Mouse (Mus musculus) left cerebral cortex, adult 18-20 months (tissue): ENCODE data around the gene Vwa3a. TPM values are rescaled to one million over a fixed set of nuclear protein-coding genes. Genes with fewer than 3 reads are reported as not detected.
A peak's percentile ranks its signal among the peaks of the same experiment; 100 is the strongest.

Experiments used
- DNase-seq, 2 experiments: peaks; one replicate each; pipeline ENCODE4 v3.0.0; 2021 to 2022; ENCODE audit warnings: low spot score in 2 of 2, mixed read lengths in 1 of 2
- total RNA-seq, 2 experiments: library from RNA; stranded (reverse); gene quantifications; 2 replicates each; pipeline ENCODE4 v1.2.3; 2021

The Vwa3a gene
- total RNA-seq, 2 experiments from 2014 or later, result 12.3 to 14.1 TPM

DNA sequence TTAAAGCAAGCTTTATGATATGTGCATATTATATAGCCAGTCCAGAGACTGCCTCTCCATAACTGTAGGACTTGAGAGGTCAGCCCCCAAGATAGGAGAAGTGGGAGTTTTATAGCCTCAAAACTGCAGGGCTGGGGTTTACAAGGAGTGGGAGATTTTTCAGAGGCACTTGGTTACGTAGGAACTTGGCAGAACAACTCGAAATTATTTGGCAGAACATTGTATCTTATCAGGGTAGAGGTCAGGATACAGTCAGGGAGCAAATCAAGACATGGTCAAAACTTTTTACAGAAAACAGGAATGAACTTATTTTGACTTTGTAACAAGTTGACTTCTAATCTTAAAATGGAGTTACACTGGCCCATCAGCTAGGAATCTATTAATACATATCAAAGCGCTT lies 6.9 kb downstream of the Vwa3a start:
- no peak for DNase-seq

- DNase-seq, result no peak
Observed at GRCm38 (mm10) chr7:120746821-120747220, 7.7 kb downstream of the Vwa3a start.

GRCm38 (mm10) chr7:120748478-120748877 lies 9.4 kb downstream of the Vwa3a start:
- no peak for DNase-seq

- no peak for DNase-seq
Observed at GRCm38 (mm10) chr7:120751330-120751729, 12.2 kb downstream of the Vwa3a start.

DNA sequence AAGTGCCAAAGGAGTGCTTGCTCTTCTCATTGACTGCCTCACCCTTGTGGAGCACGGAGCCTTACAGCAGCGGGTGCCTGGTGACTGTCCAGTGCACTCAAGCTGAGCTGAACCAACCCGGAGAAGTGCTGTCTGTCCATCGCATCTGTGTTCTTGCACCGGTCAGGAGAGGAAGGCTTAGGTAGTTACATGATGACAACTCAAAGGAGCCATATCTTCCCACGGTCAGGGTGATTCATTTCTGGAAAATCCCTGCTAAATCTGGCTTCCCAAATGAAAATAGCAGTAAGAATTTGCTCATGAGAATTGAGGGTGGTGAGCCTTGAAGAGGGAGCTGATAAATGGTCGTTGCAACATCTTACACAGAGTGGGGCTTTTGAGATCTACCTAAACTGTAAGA lies 12.8 kb downstream of the Vwa3a start:
- DNase-seq, result peak; percentile 11 to 18

GRCm38 (mm10) chr7:120754671-120755070 lies 15.6 kb downstream of the Vwa3a start:
- peak; percentile 84 to 89 for DNase-seq

DNA sequence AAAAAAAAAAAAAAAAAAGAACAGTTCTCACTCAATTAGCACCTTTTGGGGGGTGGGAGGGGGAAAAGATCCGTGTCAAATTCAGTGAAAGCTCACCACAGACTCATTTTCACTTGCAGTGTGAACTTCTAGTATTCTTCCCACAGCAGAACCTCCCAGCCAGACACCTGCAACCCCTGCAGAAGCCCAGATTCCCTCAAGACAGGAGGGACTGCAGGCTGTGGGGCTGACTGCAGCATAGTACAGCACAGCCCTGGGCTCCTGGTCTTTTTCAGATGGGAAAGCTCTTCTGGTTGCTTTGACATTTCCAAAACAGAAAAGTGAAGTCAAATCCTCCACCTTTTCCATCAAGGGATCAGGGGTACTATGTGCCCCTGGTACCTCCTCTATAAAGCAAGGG lies 28.3 kb downstream of the Vwa3a start:
- DNase-seq, result no peak

DNA sequence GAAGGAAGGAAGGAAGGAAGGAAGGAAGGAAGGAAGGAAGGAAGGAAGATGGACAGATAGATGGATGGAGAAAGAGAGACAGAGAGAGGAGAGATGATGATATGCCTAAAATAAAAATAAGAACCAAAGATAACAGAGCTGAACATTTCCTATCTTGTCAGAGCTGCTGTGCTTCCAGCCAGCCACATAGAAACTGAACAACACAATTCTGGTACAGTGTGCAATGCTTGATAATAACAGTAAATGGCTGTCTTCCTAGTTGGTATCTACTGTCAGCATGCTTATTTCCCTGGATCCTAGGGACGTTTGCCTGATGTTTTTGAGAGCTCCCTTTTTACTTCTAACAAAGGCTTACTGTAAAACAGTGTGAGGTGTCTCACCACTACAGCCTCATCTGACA lies 32.3 kb downstream of the Vwa3a start:
- DNase-seq, result no peak

DNA sequence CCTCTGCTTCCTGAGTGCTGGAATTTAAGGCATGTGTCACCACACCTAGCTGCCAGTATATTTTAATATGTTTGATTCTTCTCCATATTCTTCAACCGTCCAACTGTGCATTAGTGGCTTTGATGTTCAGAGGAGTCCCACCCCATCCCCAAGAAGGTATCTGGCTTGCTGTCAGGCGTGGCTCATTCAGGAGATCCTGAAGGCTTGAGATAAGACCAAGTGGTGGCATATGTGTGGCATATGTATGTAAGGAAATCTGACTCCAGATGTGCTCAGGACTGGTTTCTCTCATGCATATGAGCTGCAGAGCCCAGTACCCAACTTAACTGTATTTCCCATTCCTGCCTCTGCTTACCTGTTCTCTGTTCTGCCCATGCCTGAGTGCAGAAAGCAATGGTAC lies 38.9 kb downstream of the Vwa3a start:
- no peak for DNase-seq

- no peak for DNase-seq
Observed at GRCm38 (mm10) chr7:120795544-120795943, 56.4 kb downstream of the Vwa3a start.

DNA sequence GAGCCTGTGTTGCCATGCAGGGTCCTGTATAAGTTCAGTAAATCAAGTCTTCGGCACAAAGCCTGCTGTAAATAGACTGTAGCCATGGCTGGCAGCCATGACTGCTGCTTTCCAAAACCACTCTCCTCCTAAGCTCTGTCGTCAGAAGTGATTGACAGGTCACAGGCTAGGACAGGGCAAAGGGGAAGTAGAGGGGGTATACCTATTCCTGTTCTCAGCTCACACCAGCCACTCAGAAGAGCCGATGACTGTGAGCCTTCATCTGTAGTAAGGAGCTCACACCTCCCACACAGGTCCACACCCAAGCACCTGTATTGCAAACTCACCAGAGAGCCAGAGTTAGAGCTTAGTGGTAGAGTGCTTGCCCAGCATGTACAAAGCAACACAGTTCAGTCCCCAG lies 57.3 kb downstream of the Vwa3a start:
- DNase-seq, result no peak

- DNase-seq, result no peak
Observed at GRCm38 (mm10) chr7:120803268-120803667, 64.2 kb downstream of the Vwa3a start.

DNA sequence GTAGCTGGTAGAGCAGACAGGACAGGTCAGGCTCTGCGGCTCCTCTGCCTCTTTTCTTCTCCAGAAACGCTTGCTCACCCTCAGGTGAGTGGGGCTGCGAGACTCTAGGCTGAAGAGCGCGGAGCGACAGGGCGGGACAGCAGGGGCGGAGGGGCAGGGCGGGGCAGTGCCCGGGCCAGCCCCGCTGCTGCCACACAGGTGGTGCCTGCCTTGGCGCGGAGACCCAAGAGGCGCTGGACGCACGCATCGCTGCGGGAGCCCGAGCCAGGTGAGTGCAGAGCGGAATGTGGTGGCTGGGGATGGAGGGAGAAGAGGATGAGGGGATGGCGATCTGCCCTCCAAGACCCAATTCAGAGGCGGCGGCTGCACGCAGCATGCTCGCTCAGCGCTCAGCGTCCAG lies 70.6 kb downstream of the Vwa3a start:
- no peak for DNase-seq

DNA sequence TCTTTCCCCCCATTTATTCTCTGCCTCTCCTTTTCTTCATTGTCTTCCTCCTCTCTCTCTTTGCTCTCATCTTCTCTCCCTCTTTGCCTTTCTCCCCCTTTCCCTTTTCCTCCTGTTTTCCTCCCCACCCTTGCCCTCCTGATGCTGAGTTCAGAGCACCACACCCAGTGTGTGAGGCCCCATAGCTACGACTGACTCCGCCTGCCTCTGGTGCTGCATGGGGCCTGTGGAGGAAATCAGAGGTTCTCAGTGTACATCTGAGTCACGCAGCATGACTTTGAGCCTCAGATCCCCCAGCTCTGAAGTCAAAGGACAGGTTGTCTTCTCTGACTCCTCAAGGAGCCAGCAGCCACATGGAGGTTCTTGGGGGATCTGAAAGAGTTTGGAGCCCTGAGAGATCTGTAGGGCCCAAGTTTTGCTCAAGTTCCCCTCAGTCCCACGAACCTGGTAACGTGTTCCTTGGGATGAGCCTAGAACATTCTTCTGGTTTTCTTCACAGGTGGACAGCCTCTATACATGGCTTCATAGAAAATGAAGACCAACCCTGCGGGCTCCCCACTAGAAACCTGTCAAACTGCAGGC lies 72.8 kb downstream of the Vwa3a start, which contains the start of gene Gm5737:
TSS of gene Gm5737 (plus strand) at position 532 of the 582 bp plus-strand sequence.
- no peak for DNase-seq

DNA sequence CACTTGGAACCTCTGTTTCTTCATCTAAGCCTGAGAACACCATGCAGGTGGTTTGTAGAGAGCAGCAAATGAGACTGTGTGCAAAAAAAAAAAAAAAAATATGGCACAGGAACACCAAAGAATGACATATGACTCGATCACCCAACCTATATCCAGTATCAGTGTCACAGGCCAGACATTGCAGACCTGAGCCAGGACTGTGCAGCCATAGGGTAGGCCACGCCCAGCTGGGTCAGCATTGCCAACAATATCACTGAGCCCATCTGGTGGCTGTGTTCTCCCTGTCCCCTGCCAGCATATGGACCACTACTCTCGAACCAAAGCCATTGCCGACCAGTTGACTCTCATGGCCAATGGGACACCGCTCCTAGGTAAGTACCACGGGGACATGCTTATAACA lies 78.4 kb downstream of the Vwa3a start:
- no peak for DNase-seq

- no peak for DNase-seq
Observed at GRCm38 (mm10) chr7:120819386-120819785, 80.3 kb downstream of the Vwa3a start.

DNA sequence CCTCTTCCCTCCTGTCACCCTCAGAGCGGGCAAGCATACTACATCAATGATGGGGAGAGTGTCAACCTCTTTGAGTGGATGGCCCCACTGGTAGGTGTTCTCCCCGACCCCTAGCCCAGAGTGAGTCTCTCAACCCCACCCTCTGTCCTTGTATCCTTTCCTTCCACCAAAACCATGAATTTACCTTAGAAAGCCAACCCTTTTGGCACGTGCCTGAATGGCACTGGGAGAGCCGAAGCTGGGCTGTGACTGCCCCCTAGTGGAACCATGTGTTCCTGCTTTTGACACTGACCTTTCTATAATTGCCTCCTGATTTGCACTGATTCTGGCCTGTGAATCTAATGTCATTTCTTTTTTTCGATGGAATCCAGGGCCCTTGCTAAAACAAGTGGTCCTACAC lies 84.1 kb downstream of the Vwa3a start:
- peak; percentile 58 to 69 for DNase-seq

- peak in 1 of 2 experiments; percentile 26 for DNase-seq
Observed at GRCm38 (mm10) chr7:120825097-120825496, 86.0 kb downstream of the Vwa3a start.

GRCm38 (mm10) chr7:120826408-120826807 lies 87.3 kb downstream of the Vwa3a start:
- DNase-seq, result no peak

DNA sequence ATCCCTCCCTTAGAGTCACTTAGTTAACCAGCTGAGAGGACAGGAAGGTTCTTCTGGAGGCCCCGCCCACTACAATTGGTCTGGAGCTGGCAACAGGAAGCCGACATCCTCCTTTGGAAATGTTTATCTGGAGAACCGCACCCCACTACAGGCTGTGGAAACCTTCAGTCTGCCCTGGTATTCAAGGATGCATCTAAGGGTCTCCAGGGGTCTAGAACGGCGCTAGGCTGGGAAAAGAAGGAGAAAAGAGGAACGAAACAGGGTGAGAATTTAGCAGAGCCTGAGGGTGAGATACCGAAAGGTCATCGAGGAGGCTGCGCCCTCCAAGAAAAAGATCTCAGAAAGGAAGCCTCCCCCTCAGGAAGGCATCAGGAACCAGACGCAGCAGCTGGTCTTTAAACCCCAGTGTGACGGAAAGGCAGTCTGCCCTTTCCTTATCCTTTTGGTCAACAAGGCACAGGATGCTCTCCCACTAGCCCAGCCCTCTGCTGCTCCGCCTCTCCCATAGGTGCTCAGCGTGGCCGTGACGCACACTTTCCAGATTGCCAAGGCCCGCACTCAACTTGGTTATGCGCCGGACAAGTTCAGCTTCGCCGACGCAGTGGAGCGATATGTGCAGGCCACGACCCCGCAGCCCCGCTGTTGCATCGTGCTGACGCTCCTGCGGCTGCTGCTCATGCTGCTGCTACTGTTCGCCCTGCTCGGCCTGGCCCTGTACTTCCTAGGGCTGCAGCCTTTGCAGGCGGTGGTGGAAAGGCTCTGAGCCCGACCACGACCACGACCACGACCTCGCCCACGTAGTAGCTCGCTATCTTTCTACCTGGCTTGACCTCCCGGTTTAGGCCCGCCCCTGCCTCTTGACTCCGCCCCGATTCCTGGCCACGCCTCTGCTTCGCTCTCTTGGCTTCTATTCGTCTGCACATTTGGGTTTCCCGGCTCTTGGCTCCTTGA lies 91.6 kb downstream of the Vwa3a start:
- peak; percentile 46 to 64 for DNase-seq

- DNase-seq, result no peak
Observed at GRCm38 (mm10) chr7:120834426-120834825, 95.3 kb downstream of the Vwa3a start.

DNA sequence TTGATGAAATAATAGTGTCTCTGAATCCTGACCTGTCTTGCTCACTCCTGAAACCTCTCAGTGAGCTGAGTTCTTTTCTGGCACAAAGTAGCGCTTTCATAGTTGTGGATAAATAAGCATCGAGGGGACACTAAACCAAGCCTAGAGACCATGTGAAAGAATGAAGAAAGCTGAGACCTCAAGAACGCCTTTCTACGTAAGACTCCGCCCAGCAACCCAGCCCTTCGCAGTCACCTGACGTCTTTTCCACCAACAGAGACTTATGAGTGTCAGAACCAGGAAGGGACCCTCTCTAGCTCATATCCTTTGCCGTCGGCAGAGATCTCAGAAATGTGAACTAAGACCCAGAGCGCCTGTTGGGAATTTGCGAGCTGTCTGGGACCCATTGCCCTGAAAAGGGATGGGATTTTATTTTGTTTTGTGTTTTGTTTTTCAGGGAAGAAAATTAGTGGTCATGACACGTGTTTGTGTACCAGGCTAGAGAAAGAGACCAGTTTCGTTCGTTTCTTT lies 95.8 kb downstream of the Vwa3a start:
- DNase-seq, result peak; percentile 61 to 69
